Mouse (Mus musculus) Patski (cell line): Measurements from ENCODE around the gene Ptprg. TPM values are rescaled to one million over a fixed set of nuclear protein-coding genes. Genes with fewer than 3 reads are reported as not detected.

ENCODE experiments used
- ATAC-seq: fragments of 100-300 bp; one replicate; pipeline ENCODE4 v1.8.0; 2021
- CTCF ChIA-PET: fragments of 350-600 bp; sonication (Branson Sonifier 250); formaldehyde crosslinking; loops from one replicate; lab custom pipeline; 2022; ENCODE audit warnings: inconsistent platforms; lab: Charles Lee
- POLR2A ChIA-PET: fragments of 350-600 bp; sonication (Branson Sonifier 250); formaldehyde crosslinking; loops from one replicate; lab custom pipeline; 2022; ENCODE audit warnings: antibody characterized with exemption, inconsistent platforms; lab: Charles Lee
- DNase-seq: peaks from one replicate; pipeline ENCODE4 v3.0.0-alpha.2; 2011; ENCODE audit warnings: low read depth, low spot score
- H3K27me3 ChIP-seq: fragments of 371-371 bp; one replicate; pipeline ENCODE4 v1.5.1; 2021
- CTCF ChIP-seq: fragments of 100-300 bp; IDR thresholded peaks from one replicate; pipeline ENCODE4 v1.5.1; 2021
- in situ Hi-C: fragments of 300-500 bp; cut with MboI; formaldehyde crosslinking; loops from 3 replicates; pipeline ENCODE4 v1.11.1; 2018; ENCODE audit warnings: low pct_unique_long_range_greater_than_20kb, mixed read lengths
- polyA plus RNA-seq: library from polyadenylated mRNA; unstranded; gene quantifications from one replicate; pipeline ENCODE4 v1.2.3, GENCODE M21; 2021

The Ptprg gene
- polyA plus RNA-seq, 1 experiment from 2014 or later = 40.1 TPM

- no peak for DNase-seq
- ChIA-PET CTCF (interaction anchor here (0.7 to 1.2 kb wide), 2 partner anchors 25 to 268 kb away, joined by 3 read pairs; no protein-coding TSS in a partner anchor), POLR2A (no interaction called here)
- TF ChIP-seq CTCF = no peak
- no peaks in the 10 kb centered on the region for H3K27me3 ChIP-seq
- in situ Hi-C loops = no loop called here
- no peak for ATAC-seq
Observed at GRCm38 (mm10) chr14:11833678-11834077, 280.3 kb downstream of the Ptprg start.

DNA sequence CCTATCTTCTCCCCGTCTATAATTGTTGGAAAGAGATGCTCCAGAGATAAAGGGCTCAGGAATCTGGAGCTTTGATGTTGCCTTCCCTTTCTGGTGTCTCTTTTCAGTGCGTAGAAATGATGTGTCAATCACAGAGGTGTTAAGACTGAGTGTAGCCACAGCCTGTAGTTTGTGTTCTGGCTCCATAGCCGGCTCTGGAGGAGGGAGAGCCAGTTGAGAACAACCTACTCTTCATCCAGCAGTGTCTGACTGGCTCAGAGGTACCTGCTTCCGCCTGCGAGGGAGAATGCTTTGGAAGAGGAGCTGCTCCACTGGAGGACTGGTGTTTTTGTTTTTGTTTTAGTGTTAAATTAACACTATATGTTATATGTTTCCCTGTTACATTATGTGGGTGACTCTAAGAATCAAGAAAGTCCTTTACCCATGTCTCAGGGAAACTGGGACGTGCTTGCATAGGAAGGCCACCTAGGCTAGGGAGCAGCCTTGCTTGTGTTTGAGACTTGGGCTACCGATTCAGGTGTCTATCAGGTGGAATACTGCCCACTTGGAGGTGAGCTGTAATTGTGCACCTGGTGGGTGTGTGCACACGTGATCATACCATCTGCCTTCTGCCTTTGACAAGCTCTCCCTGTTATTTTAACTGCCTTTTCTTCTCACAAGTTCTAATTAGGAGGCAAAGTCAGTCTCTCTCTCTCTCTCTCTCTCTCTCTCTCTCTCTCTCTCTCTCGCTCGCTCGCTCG is 282.5 kb downstream of the Ptprg start:
- TF ChIP-seq CTCF = no peak
- ChIA-PET CTCF (interaction anchor here (1.1 kb wide), 1 partner anchor 30 kb away, joined by 3 read pairs; no protein-coding TSS in a partner anchor), POLR2A (no interaction called here)
- in situ Hi-C loops = no loop called here
- ATAC-seq (no peak), DNase-seq (no peak)
- H3K27me3 ChIP-seq = no peaks in the 10 kb centered on the region

DNA sequence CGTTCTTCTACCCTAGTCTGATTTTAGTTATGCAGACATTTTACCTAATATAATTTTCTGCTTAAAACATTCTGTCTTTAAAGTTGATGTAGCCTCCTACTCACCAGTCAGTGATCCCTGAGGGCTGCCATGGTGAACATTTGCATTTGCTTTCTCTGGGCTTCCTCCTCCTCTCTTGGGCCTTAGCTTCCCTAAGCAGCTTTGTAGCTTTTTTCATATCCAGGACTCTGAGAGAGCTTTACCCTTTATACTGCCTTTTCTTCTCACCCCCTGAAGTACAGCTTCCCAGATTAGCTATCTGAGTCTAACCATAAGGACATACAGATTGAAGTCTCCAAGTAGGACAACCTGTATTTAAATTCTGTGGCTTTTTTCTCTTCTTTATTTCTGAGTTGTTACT is 284.4 kb downstream of the Ptprg start:
- ATAC-seq (no peak), DNase-seq (no peak)
- TF ChIP-seq CTCF = no peak
- ChIA-PET CTCF (interaction anchor here (1.4 kb wide), 1 partner anchor 13 kb away, joined by 4 read pairs; no protein-coding TSS in a partner anchor), POLR2A (no interaction called here)
- in situ Hi-C loops = no loop called here
- H3K27me3 ChIP-seq = no peaks in the 10 kb centered on the region

GRCm38 (mm10) chr14:11841621-11842020 is 288.3 kb downstream of the Ptprg start:
- DNase-seq = peak; percentile 38
- no peak for TF ChIP-seq CTCF
- CTCF ChIA-PET = no interaction called here
- ATAC-seq = peak; percentile 61
- POLR2A ChIA-PET = no interaction called here
- in situ Hi-C loops = loop anchor here (5.0 kb wide), 1 partner anchor 76 kb away; no protein-coding TSS in a partner anchor
- no peaks in the 10 kb centered on the region for H3K27me3 ChIP-seq

DNA sequence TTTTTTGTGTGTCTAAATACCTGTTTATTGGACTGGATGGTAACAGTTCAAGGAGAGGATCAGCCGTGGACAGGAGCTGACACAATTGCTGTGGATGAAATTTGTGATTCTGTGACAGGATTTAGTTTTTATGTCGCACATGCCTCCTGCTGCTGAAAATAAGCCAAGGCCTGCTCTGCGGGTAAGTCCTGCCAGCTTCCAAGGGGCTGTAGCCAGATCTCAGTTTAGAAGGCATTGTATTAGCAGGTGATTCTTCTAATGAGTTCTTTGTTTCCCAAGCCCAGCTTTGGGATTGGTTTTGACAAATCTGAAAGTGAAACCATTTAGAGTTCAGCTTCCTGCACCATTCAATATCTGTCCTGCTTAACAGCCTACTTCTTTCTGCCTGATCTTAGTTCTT is 299.6 kb downstream of the Ptprg start:
- ChIA-PET POLR2A (no interaction called here), CTCF (interaction anchor here (3.4 kb wide), 1 partner anchor 17 kb away, joined by 12 read pairs; no protein-coding TSS in a partner anchor)
- DNase-seq (no peak), ATAC-seq (no peak)
- TF ChIP-seq CTCF = no peak
- in situ Hi-C loops = no loop called here
- no peaks in the 10 kb centered on the region for H3K27me3 ChIP-seq

DNA sequence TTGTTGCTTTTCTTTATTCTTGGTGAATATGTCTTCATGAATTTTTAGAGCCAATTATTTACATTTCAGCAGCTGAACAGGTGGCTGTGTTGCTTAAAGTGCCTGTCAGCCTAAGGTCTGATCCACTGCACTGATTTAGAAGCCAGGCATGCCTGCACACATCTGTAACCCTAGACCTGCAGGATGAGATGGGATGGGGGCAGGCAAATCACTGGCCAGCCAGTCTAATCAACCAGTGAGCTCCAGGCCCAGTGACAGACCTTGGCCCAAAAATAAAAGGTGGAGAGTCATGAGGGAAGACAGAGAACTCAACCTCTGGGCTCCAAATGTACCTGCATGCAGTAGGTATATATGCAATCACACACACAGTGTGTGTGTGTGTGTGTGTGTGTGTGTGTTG is 302.2 kb downstream of the Ptprg start:
- no peak for TF ChIP-seq CTCF
- in situ Hi-C loops = no loop called here
- DNase-seq (no peak), ATAC-seq (no peak)
- H3K27me3 ChIP-seq = no peaks in the 10 kb centered on the region
- POLR2A ChIA-PET = no interaction called here
- CTCF ChIA-PET = no interaction called here

- no peak for ATAC-seq
Observed at GRCm38 (mm10) chr14:11857928-11858481, 304.7 kb downstream of the Ptprg start.

GRCm38 (mm10) chr14:11863286-11863685 is 310.0 kb downstream of the Ptprg start:
- in situ Hi-C loops = no loop called here
- TF ChIP-seq CTCF = no peak
- no peaks in the 10 kb centered on the region for H3K27me3 ChIP-seq
- ChIA-PET POLR2A (interaction anchor here (1.6 kb wide), 1 partner anchor 13 kb away, joined by 3 read pairs; no protein-coding TSS in a partner anchor), CTCF (no interaction called here)
- DNase-seq = no peak
- no peak for ATAC-seq

More at GRCm38 (mm10) chr14:11857928-11858481, 304.7 kb downstream of the Ptprg start:
- ChIA-PET POLR2A (interaction anchor here (1.3 kb wide), 1 partner anchor 17 kb away, joined by 5 read pairs; no protein-coding TSS in a partner anchor), CTCF (interaction anchor here (1.0 to 1.7 kb wide), 3 partner anchors 12 to 17 kb away, joined by 3 to 5 read pairs (median 4); no protein-coding TSS in a partner anchor)
- TF ChIP-seq CTCF = no peak
- in situ Hi-C loops = no loop called here
- no peaks in the 10 kb centered on the region for H3K27me3 ChIP-seq
- no peak for DNase-seq

GRCm38 (mm10) chr14:11864840-11865239 is 311.5 kb downstream of the Ptprg start:
- no peak for DNase-seq
- ChIA-PET POLR2A (interaction anchor here (0.6 kb wide), 1 partner anchor 10 kb away, joined by 3 read pairs; no protein-coding TSS in a partner anchor), CTCF (interaction anchor here (0.9 to 1.1 kb wide), 2 partner anchors 11 to 14 kb away, joined by 3 read pairs; no protein-coding TSS in a partner anchor)
- in situ Hi-C loops = no loop called here
- no peak for ATAC-seq
- TF ChIP-seq CTCF = no peak
- H3K27me3 ChIP-seq = no peaks in the 10 kb centered on the region

DNA sequence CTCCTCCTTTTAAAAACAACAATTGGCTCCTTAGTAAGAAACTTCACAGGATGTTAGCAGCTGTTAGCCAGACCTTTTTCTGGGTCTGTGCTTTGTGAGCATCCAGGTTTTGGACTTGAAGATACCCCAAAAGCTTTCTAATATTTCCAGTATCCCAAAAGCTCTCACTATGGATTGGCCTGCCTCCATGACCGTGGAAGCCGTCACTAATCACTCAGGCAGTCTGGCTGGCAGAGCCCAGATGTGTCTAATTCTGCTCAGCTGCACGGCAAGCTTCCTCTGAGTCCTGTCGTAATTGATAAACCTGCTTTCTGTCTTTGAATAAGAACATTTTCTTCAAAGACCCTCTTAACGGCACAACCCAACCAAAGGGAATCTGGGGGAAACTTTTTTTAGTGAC is 312.0 kb downstream of the Ptprg start:
- ChIA-PET POLR2A (interaction anchor here (0.6 kb wide), 1 partner anchor 11 kb away, joined by 3 read pairs; no protein-coding TSS in a partner anchor), CTCF (interaction anchor here (0.9 to 1.1 kb wide), 2 partner anchors 11 to 15 kb away, joined by 3 read pairs; no protein-coding TSS in a partner anchor)
- H3K27me3 ChIP-seq = no peaks in the 10 kb centered on the region
- in situ Hi-C loops = no loop called here
- no peak for DNase-seq
- no peak for TF ChIP-seq CTCF
- no peak for ATAC-seq
